Mouse (Mus musculus) ES-E14 (cell line): ENCODE data around the gene Hes7. TPM values are rescaled to one million over a fixed set of nuclear protein-coding genes. Genes with fewer than 3 reads are reported as not detected.

Source experiments
- DNase-seq: peaks from one replicate; pipeline ENCODE4 v3.0.0-alpha.2; 2013; ENCODE audit warnings: low read depth, low spot score
- H3K27ac ChIP-seq: 2 replicates; pipeline ENCODE4 v1.5.1; 2012; ENCODE audit warnings: low read depth, mild to moderate bottlenecking, low read length, moderate library complexity, mixed read lengths; ENCODE audit not compliant: poor library complexity, insufficient read depth, severe bottlenecking
- H3K36me3 ChIP-seq: 2 replicates; pipeline ENCODE4 v1.6.1; 2012; ENCODE audit warnings: mild to moderate bottlenecking, low read length, moderate library complexity, mixed read lengths; ENCODE audit not compliant: control insufficient read depth, poor library complexity, insufficient read depth, severe bottlenecking
- H3K4me1 ChIP-seq, 2 experiments: fragments of 150-350 bp in 1 of 2; sonication (generic) in 1 of 2; 2 replicates each; pipeline ENCODE4 v1.6.1; 2012; ENCODE audit warnings: low read length in 2 of 2, mild to moderate bottlenecking in 1 of 2, mixed read lengths in 1 of 2; ENCODE audit not compliant: control insufficient read depth in 2 of 2, insufficient read depth in 2 of 2, poor library complexity in 1 of 2
- H3K4me3 ChIP-seq, 2 experiments: fragments of 150-350 bp in 1 of 2; sonication (generic) in 1 of 2; 2 replicates each; pipeline ENCODE4 v1.5.1; 2012; ENCODE audit warnings: low read length in 2 of 2, low read depth in 1 of 2, mild to moderate bottlenecking in 1 of 2, mixed read lengths in 1 of 2; ENCODE audit not compliant: insufficient read depth in 1 of 2, poor library complexity in 1 of 2, severe bottlenecking in 1 of 2
- H3K9ac ChIP-seq: 2 replicates; pipeline ENCODE4 v1.6.1; 2012; ENCODE audit warnings: low read depth, mild to moderate bottlenecking, low read length, mixed read lengths; ENCODE audit not compliant: poor library complexity, insufficient read depth, severe bottlenecking
- H3K9me3 ChIP-seq: fragments of 150-350 bp; sonication (generic); 2 replicates; pipeline ENCODE4 v1.6.1; 2012; ENCODE audit warnings: low read depth, mild to moderate bottlenecking, low read length; ENCODE audit not compliant: control insufficient read depth, insufficient read depth
- CHD2 ChIP-seq: IDR thresholded peaks from 2 replicates; pipeline ENCODE4 v1.6.1; 2014; ENCODE audit warnings: mild to moderate bottlenecking, low read depth, low read length, inconsistent platforms
- HCFC1 ChIP-seq: IDR thresholded peaks from 2 replicates; pipeline ENCODE4 v1.6.1; 2012; ENCODE audit warnings: low read length, inconsistent platforms, borderline replicate concordance; ENCODE audit not compliant: insufficient read depth
- MAFK ChIP-seq: IDR thresholded peaks from 2 replicates; pipeline ENCODE4 v1.6.1; 2014; ENCODE audit warnings: mild to moderate bottlenecking, low read depth, low read length, inconsistent platforms; ENCODE audit not compliant: insufficient read depth
- ZC3H11A ChIP-seq: IDR thresholded peaks from 2 replicates; pipeline ENCODE4 v1.6.1; 2012; ENCODE audit warnings: low read depth, mild to moderate bottlenecking, inconsistent platforms, low read length, borderline replicate concordance
- ZNF384 ChIP-seq: IDR thresholded peaks from 2 replicates; pipeline ENCODE4 v1.6.1; 2012; ENCODE audit warnings: low read depth, low read length, inconsistent platforms
- in situ Hi-C, 2 experiments: fragments of 600-800 bp; cut with MboI; formaldehyde crosslinking; loops; one replicate each; pipeline ENCODE4 v1.15.1; 2025; ENCODE audit warnings: low sequenced_read_pairs in 2 of 2, inconsistent platforms in 1 of 2; ENCODE audit not compliant: unreplicated experiment in 2 of 2
- total RNA-seq: library from RNA; depleted of rRNA; stranded (reverse); fragments of 300-350 nt; gene quantifications from 2 replicates; pipeline ENCODE4 v1.2.3, GENCODE M21; 2012

The Hes7 gene
- total RNA-seq, 1 experiment = not detected

DNA sequence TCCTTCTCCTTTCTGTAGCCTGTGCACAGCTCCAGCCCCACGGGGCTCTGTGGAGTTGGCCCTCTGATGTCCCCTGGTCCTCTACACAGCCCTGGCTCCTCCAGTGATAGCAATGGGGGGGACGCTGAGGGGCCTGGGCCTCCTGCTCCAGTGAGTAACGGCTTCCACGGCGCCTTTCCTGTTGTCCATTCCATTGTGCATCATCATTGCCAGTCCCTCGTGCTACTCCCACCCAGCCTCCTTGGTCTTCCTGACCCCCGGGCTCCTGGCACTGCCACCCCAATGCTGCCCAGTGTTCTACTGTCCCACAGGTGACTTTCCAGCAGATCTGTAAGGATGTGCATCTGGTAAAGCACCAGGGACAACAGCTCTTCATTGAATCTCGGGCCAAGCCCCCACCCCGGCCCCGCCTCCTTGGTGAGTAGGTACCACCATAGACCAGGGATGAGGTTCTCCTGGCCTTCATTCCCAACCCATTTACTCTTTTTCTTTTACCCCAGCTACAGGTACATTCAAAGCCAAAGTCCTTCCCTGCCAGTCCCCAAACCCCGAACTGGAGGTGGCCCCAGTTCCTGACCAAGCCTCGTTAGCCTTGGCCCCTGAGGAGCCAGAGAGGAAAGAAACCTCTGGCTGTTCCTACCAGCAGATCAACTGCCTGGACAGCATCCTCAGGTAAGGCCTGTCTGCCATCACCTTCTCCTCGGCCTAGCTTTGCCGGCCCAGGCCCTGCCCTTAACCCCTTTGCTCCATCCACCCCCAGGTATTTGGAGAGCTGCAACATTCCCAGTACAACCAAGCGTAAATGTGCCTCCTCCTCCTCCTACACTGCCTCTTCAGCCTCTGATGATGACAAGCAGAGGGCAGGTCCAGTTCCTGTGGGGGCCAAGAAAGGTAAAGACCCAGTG, 16.4 kb upstream of the Hes7 start:
- no peak overlapping the region for H3K9ac ChIP-seq
- no peak for DNase-seq
- no peaks in the 10 kb centered on the region; a peak in 1 of 4 replicates for H3K4me1 ChIP-seq
- H3K9me3 ChIP-seq = no peaks in the 10 kb centered on the region
- TF ChIP-seq ZNF384 (no peak), CHD2 (no peak), MAFK (no peak), HCFC1 (no peak), ZC3H11A (no peak)
- H3K36me3 ChIP-seq = peaks cover 65% of the 10 kb centered on the region
- no peak overlapping the region for H3K4me3 ChIP-seq
- in situ Hi-C loops = no loop called here
- no peak overlapping the region for H3K27ac ChIP-seq

DNA sequence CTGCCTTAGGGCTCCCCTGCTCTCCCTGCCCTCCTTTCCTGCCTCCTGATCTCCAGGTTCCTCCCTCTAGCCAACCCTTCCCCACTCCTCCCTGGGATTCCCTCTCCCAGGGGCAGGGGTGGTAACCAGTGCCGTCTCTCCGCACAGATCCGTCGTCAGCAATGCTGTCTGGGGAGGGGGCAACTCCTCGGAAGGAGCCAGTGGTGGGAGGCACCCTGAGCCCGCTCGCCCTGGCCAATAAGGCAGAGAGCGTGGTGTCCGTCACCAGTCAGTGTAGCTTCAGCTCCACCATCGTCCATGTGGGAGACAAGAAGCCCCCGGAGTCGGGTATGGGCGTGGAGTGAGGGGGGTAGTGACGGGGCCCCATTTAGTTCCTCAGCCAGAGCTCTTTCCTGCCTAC, 15.7 kb upstream of the Hes7 start:
- Histone ChIP-seq H3K4me3 (no peak overlapping the region), H3K36me3 (peaks cover 65% of the 10 kb centered on the region)

DNA sequence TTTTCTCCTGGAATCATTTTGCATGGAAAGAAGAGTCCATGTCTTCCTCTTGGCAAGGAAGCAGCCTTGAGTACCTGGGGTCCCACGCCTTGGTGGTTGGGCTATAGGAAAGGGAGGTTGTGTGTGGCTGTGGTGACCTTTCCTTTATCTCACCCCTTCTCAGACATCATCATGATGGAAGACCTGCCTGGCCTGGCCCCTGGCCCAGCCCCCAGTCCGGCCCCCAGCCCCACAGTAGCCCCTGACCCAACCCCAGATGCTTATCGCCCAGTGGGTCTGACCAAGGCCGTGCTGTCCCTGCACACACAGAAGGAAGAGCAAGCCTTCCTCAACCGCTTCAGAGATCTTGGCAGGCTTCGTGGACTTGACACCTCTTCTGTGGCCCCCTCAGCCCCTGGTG, 15.0 kb upstream of the Hes7 start:
- H3K4me1 ChIP-seq = peaks cover 2 to 7% of the 10 kb centered on the region in 2 experiments; a peak in 1 of 4 replicates
- peaks cover 65% of the 10 kb centered on the region for H3K36me3 ChIP-seq
- H3K9ac ChIP-seq = no peak overlapping the region
- DNase-seq = no peak
- H3K27ac ChIP-seq = no peak overlapping the region
- H3K9me3 ChIP-seq = no peaks in the 10 kb centered on the region
- TF ChIP-seq MAFK (no peak), HCFC1 (no peak), CHD2 (no peak), ZC3H11A (no peak), ZNF384 (no peak)
- in situ Hi-C loops = no loop called here
- H3K4me3 ChIP-seq = no peak overlapping the region

More for the DNA sequence above, 15.7 kb upstream of the Hes7 start:
- H3K9me3 ChIP-seq = no peaks in the 10 kb centered on the region
- no peak overlapping the region for H3K9ac ChIP-seq
- TF ChIP-seq HCFC1 (no peak), ZNF384 (no peak), MAFK (no peak), ZC3H11A (no peak), CHD2 (no peak)
- in situ Hi-C loops = no loop called here
- no peak overlapping the region for H3K27ac ChIP-seq
- peaks cover 0 to 5% of the 10 kb centered on the region in 2 experiments; a peak in 1 of 4 replicates for H3K4me1 ChIP-seq
- DNase-seq = no peak

DNA sequence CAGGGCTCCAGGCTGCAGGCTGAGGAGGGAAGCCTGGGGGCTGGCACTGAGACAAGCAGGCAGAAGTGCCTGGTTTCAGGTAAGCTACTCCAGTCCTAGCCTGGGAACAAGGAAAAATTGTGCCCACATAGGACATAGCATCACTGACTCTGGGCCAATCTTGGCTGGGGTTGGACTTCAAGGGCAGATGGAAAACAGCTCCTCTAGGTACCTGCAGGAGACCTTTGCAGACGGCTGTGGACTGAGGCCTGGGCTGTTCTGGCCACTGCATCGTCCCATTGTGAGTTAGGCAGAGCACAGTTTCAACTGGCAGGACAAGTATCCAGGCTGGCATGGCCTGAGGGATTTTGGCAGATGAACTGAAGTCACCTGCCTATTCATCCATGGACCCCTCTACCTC, 14.4 kb upstream of the Hes7 start:
- H3K4me3 ChIP-seq = no peak overlapping the region
- no peaks in the 10 kb centered on the region for H3K9me3 ChIP-seq
- H3K4me1 ChIP-seq = peaks cover 2 to 7% of the 10 kb centered on the region in 2 experiments; a peak in 1 of 4 replicates
- H3K27ac ChIP-seq = no peak overlapping the region
- TF ChIP-seq MAFK = no peak
- no peak for TF ChIP-seq ZC3H11A
- no peak for TF ChIP-seq ZNF384
- TF ChIP-seq CHD2 = no peak
- TF ChIP-seq HCFC1 = no peak
- no peak for DNase-seq
- H3K9ac ChIP-seq = no peak overlapping the region
- in situ Hi-C loops = no loop called here
- H3K36me3 ChIP-seq = peaks cover 62% of the 10 kb centered on the region
